13 mouse cellular contexts compared by ENCODE assay signal in the genomic region with DNA sequence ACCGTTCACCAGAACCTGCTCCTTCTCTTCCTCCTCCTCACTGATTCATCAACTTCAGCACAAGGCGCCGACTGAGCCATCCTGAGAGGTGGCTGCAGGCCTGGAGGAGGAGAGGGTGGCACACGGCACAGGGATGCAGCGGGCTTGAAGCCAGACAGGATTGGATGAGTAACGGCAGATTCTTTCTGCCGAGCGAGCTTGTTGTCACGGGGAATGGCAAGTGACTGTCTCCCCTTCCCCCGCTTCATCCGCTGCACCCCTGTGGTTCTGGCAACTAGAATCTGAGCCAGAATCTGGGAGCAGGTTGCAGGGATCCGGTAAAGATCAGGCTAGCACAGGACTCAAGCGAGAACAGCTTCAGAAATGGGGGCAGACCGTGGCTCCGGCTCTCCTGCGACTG. TPM values are rescaled to one million over a fixed set of nuclear protein-coding genes. Genes with fewer than 3 reads are reported as not detected.
DNase-seq lines count a peak whose midpoint lies in the region; ATAC-seq and TF ChIP-seq lines count a peak whose summit lies in the region.
"Had no signal": no experiment of that assay in that cellular context is flagged by ENCODE, and none has a peak within 500 bp of the region (broad histone marks: within the 10 kb centered on the region; RNA-seq: fewer than 3 reads in every experiment).

No protein-coding gene starts in this region.

- no peak for TF ChIP-seq POLR2A in kidney, adult 2 months (IDR thresholded peaks at IDR 0.05; ENCODE audit: low read depth, low read length)

- no peaks in the 10 kb centered on the region for H3K36me3 ChIP-seq in kidney, adult 2 months (ENCODE audit: control insufficient read depth, insufficient read depth, low read length)
- H3K36me3 ChIP-seq: intestine, embryonic 15.5 days had no signal

- no peak overlapping the region for H3K27ac ChIP-seq in kidney, adult 2 months (ENCODE audit: insufficient read depth, low read depth, low read length)
- H3K27ac ChIP-seq: intestine, embryonic 15.5 days had no signal

- 70% methylated on average over 16 of the region's 16 CpGs for WGBS in kidney, adult 2 months

- no peaks in the 10 kb centered on the region; the same call in 1 of the 2 replicates for H3K4me1 ChIP-seq in kidney, adult 2 months (ENCODE audit: control insufficient read depth, insufficient read depth, low read length)

- DNase-seq in Muller cell, postnatal 12 days (ENCODE audit: inconsistent ontology term), result peak; percentile 47
- peak; percentile 93 for DNase-seq in brain, adult 2 months (ENCODE audit: low read depth, low spot score)
- peak; percentile 50 to 61 for DNase-seq in frontal cortex, postnatal 25 days (ENCODE audit: low spot score in 2 of 2)
- peak; percentile 54 to 70 for DNase-seq in left cerebral cortex, postnatal 10 days (ENCODE audit: extremely low spot score in 1 of 2, low spot score in 2 of 2)
- DNase-seq in spleen, postnatal 14 days (ENCODE audit: low spot score in 2 of 2), result no peak
- no peak for DNase-seq in kidney, adult 2 months
- DNase-seq in thymus, postnatal 14 days, result no peak
- DNase-seq: gastrocnemius, postnatal 25 days had no signal

- no peak overlapping the region for H3K4me3 ChIP-seq in kidney, adult 2 months (ENCODE audit: insufficient read depth, low read depth, low read length)
- H3K4me3 ChIP-seq: intestine, embryonic 15.5 days had no signal

- intact Hi-C loops in left cerebral cortex, postnatal 10 days (cut with DNase I), result loop anchor here (5.0 kb wide), 1 partner anchor 38 kb away; no protein-coding TSS in a partner anchor

- no peak for TF ChIP-seq CTCF in kidney, adult 2 months (conservative IDR thresholded peaks at IDR 0.05; ENCODE audit: insufficient read depth, insufficient read length, low read depth, low read length)

- no peak for ATAC-seq in activated CD4-positive, CD25-positive, alpha-beta regulatory T cell, adult 4 months
- ATAC-seq: intestine, embryonic 15.5 days had no signal

- no peaks in the 10 kb centered on the region for H3K27me3 ChIP-seq in kidney, adult 2 months (replicated peaks; ENCODE audit: control insufficient read depth, insufficient read depth, low read length)

RNA-seq across cellular contexts. Expression of a gene that starts 2.1 kb away (rescaled TPM):
- total RNA-seq in left cerebral cortex, postnatal 10 days (2021), result under 1 TPM; 0.87 to 0.97 TPM
- 0.11 TPM in 1 of 2 replicates, not detected in the other for polyA plus RNA-seq in kidney, adult 2 months (2012; rRNA removed)
- polyA plus RNA-seq in activated CD4-positive, CD25-positive, alpha-beta regulatory T cell, adult 4 months (2017; shearing (Covaris generic)), result not detected
- total RNA-seq: gastrocnemius, postnatal 25 days had no signal
- polyA plus RNA-seq: heart, postnatal 0 days; intestine, embryonic 15.5 days; limb, embryonic 11.5 days; lung, embryonic 16.5 days had no signal

RNA-seq across cellular contexts. Expression of a gene that starts 2.7 kb away (rescaled TPM):
- total RNA-seq in left cerebral cortex, postnatal 10 days (2021), result 10 to 100 TPM; 11.8 TPM
- polyA plus RNA-seq in kidney, adult 2 months (2012; rRNA removed), result 2.0 and 5.4 TPM in 2 replicates
- polyA plus RNA-seq in activated CD4-positive, CD25-positive, alpha-beta regulatory T cell, adult 4 months (2017; shearing (Covaris generic)), result 1 to 10 TPM; 1.5 to 1.8 TPM

Comparison
In these comparisons a context has a peak if more than half of its experiments do, and no peak if none do; other contexts are left out.
1. DNase-seq: peak in Muller cell, postnatal 12 days (single experiment), brain, adult 2 months (single experiment), frontal cortex, postnatal 25 days (2 of 2) and left cerebral cortex, postnatal 10 days (2 of 2); none in spleen, postnatal 14 days (0 of 2), kidney, adult 2 months (single experiment) and thymus, postnatal 14 days (single experiment).